Mouse (Mus musculus): ENCODE measurements around the gene Trmt112.

The Trmt112 gene

GRCm38 (mm10) chr19:6949532-6949931 lies 40.0 kb downstream of the Trmt112 start:
- no peak for DNase-seq (ENCODE audit: low spot score)

- DNase-seq (ENCODE audit: low spot score): no peak
These were observed 40.5 kb downstream of the Trmt112 start for GRCm38 (mm10) chr19:6949951-6950350.

DNA sequence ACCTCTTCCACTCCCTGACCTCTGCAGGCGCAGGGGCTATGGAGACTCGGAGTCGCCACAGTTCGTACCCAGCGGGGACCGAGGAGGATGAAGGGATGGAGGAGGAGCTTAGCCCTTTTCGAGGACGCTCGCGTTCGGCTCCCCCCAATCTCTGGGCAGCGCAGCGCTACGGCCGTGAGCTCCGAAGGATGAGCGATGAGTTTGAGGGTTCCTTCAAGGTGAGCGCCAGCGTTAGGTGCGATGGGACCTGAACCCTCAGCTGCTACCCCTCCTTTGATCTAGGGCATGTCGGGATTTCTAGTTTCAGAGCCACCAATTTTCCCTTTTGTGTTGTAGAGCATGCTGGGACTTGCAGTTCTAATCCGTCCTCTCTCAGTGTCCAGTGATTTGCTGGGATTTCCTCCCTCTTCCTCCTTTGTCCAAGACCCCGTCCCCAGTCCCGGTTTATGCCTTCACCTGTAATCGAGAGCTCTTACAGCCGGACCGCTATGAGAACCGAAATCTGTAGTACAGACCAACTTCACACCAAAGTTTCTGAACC lies 41.2 kb downstream of the Trmt112 start:
- DNase-seq (ENCODE audit: low spot score): peak; percentile 57

GRCm38 (mm10) chr19:6951381-6951968 lies 42.0 kb downstream of the Trmt112 start:
- peak; percentile 95 for DNase-seq (ENCODE audit: low spot score)

DNA sequence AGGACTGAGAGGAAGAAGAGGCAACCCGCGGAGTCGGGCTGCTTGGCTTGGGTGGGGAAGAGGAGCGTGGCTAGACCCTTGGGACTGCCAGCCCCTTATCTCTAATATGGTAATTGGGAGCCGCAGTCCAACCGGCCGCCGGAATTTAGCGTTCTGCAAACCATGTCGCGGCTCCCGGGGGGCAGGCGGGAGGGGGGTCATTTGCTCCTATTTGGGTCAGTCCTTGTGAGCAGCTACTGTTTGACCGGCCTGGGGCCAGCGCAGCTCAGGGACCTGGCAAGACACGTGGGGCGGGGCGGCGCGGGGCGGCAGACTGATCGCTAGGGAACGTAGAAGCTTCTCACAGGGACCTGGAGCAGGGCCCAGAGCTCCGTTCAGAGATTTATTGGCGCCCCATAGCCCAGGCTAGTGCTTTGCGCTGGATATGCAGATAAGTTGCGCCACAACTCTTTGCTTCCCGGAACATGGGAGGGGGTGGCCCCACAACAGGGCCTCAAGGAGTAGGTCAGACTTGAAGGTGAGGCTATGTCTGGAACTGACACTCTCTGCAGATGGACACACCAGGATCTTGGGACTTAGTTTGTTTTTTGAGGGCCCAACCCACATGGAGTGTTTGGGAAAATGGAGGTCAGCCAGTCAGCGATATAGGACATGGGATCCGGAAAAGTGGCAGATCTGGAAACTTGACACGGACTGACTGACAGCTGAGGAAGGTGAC lies 42.7 kb downstream of the Trmt112 start:
- peak; percentile 76 for DNase-seq (ENCODE audit: low spot score)

DNA sequence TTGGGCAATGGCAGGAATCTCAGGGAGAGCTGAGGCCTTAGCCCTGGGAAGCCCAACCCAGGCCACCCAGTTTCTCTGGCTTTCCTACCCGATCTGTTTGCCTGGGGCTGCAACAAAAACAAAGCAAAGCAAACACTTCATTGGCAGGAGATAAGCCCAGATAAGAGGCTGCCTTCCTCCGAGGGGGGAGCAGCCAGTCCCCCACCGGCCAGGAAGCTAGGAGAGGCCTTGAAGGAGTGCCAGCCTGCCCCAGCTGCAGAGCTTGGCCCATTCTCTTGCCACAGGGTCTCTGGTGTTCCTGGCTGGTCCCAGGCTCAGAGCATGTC lies 43.2 kb downstream of the Trmt112 start:
- no peak for DNase-seq (ENCODE audit: low spot score)

- DNase-seq (ENCODE audit: low spot score): no peak
These were observed 44.5 kb downstream of the Trmt112 start for GRCm38 (mm10) chr19:6954046-6954445.

DNA sequence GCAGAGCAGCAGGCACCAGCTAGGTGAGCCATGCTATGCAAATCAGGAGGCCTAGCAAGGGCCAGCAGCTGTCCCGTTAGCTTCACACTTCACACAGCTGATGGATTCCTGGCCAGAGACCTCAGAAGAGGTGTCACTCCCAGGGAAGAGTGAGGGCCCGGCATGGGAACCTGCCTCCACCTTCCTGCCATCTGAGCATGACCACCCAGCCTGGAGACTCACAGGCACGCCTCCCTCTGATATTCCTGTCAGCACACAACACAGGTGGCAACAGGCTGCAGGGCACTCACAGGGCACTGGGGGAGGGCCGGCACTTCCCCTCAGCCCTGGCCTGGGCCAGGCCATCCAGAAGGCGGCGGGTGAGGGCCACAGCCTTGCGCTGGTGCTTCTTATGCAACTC lies 45.9 kb downstream of the Trmt112 start:
- no peak for DNase-seq (ENCODE audit: low spot score)

DNA sequence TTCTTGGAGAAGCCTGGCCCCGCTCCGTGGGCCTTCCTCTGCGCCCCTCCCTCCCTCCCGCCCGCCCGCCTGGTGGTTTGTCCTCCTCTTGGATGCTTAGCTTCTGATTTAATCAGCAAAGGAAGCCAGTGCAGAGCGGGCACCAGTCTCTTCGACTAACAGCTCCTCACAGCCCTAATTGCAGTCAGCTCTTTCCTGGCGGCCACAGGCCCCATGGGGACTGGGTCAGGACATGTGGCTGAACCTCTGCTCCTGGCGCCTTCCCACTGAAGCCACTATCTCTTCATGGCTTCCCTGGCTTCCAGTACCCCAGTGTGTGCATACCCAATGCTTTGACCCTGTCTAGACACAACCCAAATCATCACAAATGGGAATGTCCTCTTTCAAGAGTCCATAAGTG lies 47.0 kb downstream of the Trmt112 start:
- no peak for DNase-seq (ENCODE audit: low spot score)
